Mouse (Mus musculus): ENCODE data around the gene Crtam.

Gene Crtam

DNA sequence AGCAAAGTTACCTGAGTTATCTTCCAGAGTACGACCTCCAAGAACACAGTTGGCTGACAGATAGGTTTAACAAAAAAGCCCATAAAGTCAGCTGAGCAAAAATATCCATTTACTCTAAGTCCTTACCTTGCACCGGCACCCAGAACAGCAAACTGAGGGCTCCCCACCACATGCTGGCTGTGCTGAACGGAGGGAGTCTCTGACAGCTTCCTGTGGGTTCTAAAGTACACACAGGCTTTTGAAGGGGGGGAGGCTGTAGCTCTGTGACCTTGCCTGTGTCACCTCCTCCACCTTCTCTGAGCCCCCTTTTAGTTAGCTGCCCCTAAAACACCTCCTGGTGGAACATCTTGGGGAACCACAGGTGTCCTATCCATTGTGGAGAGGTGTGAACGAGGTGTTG is at the start of gene Crtam:
Crtam (minus strand) TSS at position 214 of the 400 bp plus-strand sequence.
- no peak for DNase-seq

DNA sequence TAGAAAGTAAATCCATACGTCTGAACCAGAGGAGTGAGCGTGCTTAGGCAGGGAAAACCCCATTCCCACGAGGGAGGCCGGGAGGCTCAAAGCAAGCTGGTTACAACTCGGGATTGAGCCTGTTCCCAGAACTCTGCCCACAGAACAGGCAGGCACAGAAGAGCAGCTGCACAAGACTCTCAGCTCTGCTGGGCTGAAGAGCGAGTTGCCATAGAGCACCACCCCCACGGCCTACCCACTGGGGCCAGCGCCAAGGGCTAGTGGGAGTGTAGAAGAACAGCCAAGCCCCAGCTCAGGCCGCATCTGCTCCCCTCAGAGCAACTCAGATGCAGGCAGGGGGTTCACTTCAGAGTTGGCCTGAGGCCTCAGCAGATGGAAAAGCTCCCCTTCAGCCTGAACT is 49.7 kb upstream of the Crtam start:
- DNase-seq: peak; percentile 75

DNA sequence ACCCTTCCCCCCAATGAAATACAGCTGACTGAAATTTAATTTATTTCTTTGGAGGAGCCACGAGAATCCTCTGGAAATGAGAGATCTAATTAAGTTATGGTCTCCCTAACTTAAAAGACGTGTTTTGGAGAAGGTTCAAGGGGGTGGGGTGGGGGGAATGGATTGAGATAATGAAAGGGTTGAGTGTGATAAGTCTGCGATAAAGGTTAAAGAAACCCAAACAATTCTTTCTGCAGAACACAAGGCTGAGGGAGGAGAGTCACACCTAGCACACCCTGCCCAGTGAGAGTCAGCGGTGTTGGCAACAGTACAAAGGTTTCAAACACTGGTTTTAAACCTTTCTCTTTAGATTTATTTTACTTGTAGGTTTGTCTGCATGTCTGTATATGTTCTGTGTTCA is 49.0 kb upstream of the Crtam start:
- no peak for DNase-seq

DNA sequence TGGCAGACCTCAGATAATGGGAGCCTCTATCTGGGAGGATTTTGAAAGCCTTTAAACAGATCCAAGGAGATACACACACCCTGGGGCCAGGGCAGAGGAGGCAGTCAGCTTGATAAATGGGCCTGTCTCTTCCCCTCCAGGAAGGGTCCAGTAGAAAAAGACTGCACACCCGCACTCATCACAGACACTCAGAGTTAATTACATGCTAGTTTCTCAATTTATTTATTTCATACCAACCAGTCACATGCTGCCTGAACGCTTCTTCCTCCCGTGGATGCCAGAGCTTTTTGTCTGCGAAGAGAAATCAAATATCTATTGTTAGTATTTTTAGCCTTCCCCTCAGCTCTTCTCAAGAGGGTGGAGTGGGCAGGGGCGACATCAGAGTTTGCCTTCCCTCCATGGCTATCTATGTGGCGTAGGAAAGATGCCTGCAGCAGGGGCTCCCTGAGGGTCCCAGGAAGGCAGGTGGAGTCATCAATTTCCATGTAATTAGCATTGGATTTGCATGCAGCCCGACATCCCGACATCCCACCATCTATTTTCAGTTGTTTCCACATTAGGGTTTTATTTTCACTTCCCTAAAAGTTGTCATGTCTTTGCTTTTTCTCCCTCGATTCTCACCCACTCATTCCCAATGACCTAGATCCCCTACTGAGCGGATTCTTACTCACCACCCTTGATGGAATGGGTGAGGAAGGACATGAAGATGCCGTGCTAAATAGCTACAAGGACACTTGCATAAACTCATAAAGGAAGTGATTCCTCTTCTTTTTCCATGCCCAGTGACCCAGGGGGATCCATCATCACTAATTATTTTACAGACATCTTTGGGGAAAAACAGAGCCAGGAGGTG is 46.9 kb upstream of the Crtam start:
- no peak for DNase-seq

DNA sequence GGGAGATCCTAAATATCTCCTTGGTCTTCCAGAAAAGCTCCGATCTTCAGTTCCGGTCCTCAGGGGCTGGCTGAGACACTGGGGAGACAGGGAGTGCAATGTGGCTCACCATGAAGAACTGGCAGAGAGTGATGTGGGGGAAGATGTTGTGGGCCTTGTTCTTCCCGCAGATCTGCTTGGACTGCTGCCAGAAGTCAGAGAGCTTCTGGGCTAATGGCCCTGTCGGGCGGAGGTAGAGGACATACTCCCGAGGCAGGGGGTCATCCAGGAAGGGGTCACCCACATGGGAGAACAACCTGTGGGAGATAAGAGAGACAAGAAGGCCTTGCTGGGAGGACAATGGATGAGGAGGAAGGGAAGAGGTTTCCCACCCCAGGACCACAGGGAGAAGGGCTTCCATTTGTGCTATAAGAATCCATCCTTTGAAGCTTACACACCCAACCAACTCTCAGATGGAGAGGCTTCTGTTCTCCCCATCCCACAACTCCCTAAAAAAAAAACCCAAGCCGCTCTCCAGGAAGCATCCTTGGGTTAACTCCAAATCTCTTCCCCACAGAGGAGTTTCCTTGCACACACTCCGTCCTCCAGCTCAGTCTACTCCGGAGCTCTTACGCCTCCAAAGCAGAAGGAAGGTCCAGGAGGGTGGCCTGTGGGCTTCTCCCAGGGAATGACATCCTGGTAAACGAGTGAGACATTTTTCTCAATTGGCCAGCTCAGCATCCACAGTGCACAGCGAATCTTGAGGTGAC is 46.1 kb upstream of the Crtam start:
- DNase-seq: peak; percentile 29

DNA sequence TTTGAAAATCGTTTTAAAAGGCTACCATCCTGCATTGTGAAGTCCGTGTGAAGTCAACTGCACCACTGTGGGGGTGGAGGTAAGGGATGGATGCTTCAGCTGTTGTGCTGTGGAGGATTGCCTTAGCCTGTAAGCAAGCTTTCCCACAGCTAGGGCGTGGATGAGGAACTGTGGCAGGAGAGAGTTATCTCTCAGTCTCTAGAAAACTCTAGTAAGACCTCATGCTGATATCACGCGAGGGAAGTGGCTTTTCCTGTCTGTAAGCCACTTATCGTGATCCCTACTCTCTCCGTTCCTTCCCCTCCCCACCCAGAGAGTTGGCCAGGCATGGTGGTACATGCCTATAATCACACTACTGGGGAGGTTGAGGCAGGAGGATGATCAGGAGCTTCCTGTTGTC is 44.9 kb upstream of the Crtam start:
- DNase-seq: no peak

DNA sequence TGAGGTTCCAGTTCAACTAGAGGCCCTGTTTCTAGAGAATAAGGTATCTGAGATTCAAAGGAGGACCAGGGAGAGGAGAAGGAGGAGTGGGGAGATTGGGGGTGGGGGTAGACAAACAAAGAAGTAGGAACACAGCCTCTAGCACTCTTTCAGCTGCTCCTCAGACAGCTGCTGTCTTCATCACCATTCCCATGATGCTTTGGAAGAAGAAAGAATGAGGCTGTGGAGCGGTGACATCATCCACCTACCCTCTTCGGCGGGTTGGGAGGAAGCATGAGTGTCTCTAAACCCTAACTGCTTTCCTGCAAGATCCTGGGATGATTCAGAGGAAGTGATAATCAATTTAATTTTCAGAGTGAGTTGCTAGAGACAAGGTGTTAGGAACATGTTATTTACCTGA is 44.4 kb upstream of the Crtam start:
- no peak for DNase-seq

DNA sequence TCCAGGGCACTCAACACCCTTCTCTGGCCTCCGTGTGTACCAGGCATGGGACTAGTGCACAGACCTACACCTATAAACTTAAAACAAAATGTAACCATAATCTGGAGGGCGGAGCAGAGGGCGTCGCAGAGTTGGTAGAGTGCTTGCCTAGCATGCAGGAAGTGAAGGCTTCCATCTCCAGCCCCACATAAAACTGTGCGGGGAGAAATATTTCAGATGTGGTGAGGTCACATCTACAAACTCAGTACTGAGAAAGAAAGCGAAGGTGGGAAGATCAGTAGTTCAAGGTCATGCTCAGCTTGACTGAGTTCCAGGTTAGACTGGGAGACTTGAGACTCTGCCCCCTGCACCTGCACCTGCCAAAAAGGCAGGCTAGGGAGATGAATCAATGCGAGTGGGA is 43.8 kb upstream of the Crtam start:
- DNase-seq: no peak

DNA sequence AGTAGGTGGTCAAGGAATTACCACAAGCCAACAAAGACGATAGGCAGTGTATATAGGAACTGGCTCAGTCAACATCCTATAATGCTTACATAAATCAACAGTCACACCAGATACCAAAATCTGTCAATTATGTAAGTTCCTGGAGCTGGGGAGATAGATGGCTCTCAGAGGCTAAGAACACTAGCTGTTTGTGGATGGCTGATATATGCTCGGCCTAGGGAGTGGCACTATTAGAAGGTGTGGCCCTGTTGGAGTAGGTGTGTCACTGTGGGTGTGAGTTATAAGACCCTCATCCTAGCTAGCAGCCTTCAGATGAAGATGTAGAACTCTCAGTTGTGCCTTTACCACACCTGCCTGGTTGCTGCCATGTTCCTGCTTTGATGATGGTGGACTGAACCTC is 43.2 kb upstream of the Crtam start:
- DNase-seq: no peak

DNA sequence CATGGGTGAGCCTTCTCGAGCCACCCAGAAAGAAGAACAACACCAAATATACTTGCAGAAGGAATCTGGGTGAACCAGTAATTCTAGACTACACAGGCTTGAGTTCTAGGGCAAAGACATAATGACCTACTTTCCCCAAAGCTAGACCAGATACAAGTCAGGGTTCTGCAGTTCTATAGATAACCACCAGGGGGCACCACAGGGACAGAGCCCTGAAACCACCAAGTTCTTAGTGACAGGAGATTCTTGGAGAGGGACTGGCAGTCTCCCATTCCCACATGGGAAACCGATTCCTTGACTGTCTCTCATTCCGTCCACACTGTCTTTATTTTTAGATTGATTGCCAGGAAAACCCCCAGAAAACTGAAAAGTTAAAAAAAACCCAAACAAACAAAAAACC is 40.2 kb upstream of the Crtam start:
- DNase-seq: peak; percentile 85

DNA sequence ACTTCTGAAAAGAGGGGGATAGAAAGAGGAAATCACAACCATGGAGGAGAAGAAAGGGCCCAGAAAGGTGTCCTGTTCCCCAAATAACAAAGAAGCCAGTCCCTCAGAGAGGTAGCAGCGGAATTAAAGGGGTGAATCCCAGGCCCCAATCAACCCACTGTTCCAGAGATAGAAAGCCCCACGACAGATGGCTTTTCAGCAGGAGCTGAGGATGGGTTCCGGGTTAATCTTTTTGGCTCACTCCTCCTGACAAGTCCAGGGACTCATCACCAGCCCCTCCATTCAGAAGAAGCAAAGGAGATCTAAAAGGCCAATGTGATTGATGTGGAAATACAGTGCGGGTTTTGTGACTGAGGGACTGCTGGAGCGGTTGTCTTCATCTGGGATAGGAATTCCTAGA is 39.2 kb upstream of the Crtam start:
- DNase-seq: no peak

DNA sequence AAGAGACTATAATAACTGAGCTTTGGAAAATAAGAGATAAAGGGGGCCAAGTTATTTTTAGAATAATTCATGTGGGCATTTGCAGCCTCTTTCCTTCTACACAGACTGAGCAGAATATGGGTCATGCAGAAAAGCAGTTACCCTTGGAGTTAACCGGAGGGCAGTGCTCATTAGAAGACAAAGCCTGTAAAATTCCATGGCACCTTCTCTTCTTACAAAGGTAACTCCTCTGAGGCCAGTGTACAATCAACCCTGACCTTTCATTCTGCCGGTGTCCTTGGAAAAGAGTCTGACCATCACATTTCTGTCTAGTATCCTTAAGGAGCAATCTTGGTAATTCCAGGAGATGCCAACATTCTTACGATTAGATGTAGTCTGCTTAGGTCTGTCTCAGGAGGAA is 37.0 kb upstream of the Crtam start:
- no peak for DNase-seq

DNA sequence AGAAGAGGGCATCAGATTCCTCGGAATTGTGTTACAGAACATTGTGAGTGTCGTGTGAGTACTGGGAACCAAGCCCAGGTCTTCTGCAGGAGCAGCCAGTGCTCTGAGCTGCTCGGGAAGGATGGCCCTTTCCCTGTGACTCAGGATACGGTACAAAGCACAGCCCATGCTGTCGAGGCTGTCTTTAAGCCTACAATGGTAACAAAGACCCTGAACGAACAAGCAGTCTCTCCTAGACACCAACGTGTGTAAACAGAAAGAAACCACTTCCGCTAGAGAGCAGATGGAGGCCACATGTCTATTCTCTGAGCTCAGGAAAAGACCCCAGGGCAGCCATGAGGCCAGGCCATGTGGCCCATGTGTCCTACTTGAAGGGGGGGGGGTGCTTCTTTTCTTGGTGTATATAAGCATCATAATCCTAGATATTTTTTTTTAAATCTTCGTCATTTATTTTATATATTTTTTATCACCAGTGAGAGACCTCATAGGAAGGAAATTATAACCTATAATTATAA is 33.8 kb upstream of the Crtam start:
- DNase-seq: no peak

DNA sequence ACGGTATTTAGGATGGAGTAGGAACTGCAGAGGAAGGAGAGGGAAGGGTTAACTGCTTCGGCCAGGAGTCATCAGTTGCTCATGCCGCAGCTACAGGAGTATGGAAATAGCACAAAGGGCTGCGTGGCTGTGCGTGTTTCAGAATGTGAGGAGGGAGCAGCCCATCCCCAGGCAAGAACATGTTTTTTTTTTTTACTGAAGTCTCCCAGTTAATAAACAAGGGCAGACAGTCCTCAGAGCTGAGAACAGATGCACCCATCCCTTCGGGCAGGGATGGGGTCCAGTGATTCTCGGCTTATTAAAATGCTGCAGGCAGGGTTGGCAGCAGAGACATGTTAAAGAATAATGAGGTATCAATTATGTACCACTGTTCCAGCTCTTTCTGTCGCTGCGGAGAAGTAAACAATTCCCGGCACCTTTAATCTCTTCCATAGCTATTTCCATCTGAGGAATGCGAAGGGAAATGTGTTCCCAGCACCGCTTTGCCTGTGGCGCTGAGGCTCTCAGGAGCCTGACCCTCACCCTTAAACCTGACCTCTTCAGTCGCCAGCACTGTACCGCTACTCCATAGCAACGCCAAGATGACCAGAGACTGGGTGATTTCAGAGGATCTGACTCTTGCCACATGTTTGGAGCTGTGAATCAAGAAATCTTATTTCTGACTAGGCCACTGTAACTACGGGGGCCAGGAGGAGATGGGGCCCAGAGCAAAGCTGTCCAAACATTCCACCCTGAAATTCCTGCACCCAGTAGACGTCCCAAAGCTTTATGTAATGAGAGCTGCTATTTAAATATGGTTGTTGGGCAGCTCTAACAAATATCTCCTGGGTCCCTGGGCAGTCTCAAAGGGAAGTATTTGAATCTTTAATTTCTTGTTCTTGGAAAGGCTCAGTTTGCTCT is 27.4 kb upstream of the Crtam start:
- no peak for DNase-seq

DNA sequence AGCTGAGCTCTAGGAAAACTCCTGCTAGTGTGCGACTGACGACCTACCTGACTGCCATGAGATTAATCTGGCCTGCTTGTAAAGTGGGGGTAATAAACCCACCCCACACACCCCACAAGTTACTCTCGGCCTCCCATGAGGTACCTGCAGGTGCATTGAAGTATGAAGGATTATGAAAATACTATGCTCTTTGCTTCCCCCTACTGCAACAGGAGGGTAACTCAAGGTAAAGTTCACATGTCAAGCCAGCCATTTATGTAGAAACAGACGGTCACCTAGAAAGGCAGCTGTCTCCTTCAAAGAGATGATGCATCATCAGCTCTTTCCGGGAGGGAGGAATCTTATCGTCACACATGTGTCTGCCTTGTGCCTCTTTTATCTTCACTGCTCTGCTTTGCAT is 25.4 kb upstream of the Crtam start:
- no peak for DNase-seq

DNA sequence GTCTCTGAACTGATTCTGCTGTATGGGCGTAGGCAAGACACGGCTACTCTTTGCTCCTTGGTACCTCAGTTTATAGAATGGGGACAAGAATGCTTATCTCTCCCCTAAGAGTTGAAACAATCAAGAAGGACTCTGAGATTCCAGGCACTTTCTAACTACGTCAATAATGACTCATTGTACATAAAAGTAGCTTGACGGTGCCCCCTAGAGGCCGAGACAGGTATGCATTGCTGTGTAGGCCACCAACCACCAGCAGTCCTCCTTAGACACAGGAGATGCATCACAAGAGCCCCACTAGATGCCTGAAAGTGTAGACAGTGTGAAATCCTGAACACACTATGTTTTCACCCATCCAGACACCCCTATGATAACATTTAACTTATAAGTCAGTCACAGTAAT is 24.0 kb upstream of the Crtam start:
- peak; percentile 71 for DNase-seq

DNA sequence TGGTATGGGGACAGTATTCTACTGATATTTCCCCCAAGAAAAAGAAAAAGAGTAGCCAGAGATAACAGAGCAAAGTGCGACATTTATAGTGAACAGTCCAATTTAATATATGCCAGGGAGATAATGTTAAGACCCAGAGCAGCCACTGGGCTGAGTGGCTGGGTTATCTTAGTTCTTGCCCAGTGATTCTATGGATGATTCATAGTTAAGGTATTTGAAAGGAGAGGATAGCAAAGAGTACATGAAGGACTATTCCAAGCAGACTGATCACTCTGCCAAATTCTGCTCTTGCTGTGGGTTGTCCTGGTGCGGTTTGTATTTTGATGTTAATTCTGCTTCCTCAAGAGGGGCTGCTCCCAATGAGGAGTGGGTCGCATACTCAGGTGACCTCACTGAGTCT is 17.3 kb upstream of the Crtam start:
- DNase-seq: no peak

DNA sequence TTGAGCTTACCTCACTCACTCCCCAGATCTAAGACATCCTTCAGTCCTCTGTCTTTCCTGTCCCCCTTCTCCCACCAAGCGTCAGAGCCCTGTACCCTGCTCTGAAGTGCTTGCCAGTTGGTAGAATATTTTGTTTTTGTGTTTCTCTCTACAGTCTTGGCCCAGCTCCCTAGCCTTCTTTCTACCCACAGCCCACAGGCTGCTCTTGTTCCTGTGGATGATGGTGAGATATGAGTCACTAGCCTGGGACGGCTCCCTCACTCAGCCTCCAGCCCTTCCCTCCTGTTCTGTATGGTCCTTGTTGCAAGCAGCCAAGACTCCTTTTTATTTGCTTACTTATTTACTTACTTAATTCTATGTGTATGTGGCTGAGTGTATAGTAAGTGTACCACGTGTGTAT is 16.1 kb upstream of the Crtam start:
- DNase-seq: no peak

DNA sequence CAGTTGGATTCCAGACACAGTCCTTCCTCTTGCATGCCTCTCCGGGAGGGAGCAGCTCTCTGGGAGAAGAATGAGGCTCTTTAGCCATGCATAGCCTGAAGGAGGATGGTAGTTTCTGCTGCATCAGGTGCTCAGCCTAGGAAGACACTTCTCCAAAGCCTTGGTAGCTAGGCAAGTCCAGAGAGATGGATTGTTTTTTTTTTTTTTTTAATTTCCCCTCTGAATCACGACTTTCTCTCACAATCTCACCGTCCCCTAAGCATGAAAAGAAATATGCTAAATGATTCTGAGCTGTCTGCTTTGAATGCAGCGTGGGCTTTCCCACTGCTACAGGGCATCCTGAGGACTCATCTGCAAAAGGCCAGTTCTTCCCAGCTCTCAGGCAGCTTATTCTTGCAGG is 10.1 kb upstream of the Crtam start:
- no peak for DNase-seq

DNA sequence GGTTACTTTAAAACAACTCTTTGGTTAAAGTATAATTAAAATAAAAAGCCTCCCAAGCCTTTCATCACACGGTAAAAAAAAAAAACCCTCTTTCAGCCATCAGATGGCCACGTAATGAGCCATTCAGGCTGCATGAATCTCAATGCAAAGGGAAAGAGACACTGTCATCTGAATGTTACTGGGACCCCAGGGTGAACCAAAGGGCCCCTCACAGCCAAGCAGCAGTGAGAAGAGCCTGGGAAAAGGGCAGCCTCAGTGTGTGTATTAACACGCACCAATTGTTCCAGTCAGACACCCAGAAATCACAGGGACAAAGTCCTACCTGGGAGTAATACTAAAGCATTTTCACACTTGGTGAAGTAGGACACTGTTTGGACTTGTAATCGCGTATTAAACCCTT is 8.0 kb upstream of the Crtam start:
- DNase-seq: no peak

DNA sequence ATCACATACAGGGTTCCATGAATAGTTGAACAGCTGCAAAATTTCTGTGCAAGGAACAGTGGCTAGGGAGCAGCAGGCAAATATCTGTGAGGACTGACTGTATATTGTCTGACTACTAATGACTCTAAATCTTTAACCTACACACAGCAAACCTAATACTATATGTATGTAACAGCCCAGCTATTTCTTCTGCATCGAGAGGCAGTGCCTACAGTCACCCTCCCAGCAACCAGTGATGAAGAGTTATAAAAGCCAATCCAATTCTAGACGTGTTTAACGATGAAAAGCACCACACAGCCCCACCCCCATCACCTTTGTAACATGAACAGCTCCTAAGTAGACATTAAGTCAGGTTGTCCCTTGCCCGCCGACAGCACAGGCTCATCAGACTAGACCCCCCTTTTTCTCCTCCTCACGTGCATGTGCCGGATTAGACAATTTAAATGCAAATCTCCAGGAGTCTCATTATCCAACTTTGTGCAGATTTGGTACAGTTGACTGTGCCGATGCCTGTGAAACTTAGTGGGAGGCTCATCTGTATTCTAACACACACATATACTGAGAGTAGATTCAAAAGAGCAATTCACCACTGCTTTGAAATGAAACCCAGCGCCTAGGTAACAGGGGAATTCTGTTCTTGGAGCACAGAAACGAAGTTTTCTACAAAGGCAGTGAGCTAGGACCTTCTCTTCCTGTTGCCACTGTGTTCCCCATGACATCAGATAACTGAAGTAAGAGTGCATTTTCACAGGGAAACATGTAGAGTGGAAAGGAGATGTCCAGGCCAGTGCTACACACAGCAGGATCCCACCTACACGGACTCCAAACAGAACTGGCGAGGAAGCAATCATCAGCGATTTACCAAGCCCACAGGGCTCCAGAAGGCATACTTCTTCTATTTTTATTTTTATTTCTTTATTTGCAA is 7.3 kb upstream of the Crtam start:
- DNase-seq: no peak

DNA sequence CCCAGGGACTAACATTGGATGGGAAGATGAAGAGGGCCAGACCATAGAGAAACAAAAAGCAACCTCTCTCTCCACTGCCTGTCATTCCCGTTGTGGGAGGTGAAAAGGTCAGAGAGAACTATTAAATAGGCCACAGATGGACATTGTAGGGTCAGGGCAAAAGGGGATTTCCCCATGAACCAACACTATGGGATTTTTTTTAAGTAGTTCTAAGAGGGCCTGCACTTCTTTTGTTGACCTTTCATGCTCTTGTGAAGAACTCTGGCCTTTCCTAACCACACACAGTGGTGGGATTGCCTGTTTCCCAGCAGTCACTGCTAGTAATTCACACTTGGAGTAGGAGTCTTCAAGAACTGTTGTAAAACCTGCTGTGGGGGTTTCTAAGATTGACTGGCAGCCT is 3.4 kb upstream of the Crtam start:
- no peak for DNase-seq
